Mouse (Mus musculus) heart, adult 2 months (tissue): ENCODE data around the gene Csf3r.

ENCODE experiments used
- CTCF ChIP-seq: fragments of 200-600 bp; IDR thresholded peaks from 2 replicates; pipeline ENCODE4 v1.8.1; 2022; ENCODE audit warnings: antibody characterized with exemption, mild to moderate bottlenecking, moderate library complexity
- EP300 ChIP-seq: fragments of 200-500 bp; IDR thresholded peaks from 2 replicates; pipeline ENCODE4 v1.6.1; 2011; ENCODE audit warnings: low read depth, low read length, control low read depth; ENCODE audit not compliant: insufficient read depth
- POLR2A ChIP-seq: fragments of 200-500 bp; IDR thresholded peaks from 2 replicates; pipeline ENCODE4 v1.6.1; 2011; ENCODE audit warnings: mild to moderate bottlenecking, low read depth, low read length, control low read depth; ENCODE audit not compliant: insufficient read depth

DNA sequence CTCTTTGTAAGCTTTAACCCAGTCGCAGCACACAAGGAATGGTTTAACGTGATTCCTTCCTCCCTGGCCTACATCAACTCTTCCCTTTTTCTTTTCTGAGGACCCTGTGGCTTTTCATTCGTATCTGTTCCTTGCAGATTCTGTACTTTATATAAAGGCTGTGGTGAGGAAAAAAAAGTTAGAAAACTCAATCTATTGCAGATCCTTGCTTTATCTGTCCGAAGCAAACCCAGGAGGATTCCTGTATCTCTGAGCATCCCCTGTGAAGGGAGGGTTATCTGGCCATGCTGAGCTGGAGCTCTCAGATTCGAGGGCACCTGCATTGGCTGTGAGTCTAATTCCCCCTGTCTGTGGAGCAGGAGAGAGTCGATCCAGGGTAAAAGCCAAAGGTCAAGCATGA is 44.5 kb downstream of the Csf3r start:
- TF ChIP-seq CTCF = no peak
- no peak for TF ChIP-seq POLR2A
- TF ChIP-seq EP300 = no peak
